Mouse (Mus musculus) midbrain, embryonic 14.5 days (tissue): ENCODE data around the gene Ano2. TPM values are rescaled to one million over a fixed set of nuclear protein-coding genes. Genes with fewer than 3 reads are reported as not detected.

Experiments used
- ATAC-seq: fragments of 200-750 bp; cut with Nextera tagmentation; 2 replicates; pipeline ENCODE4 v1.8.0; 2017; ENCODE audit warnings: moderate number of reproducible peaks, moderate library complexity; ENCODE audit not compliant: low FRiP score, low TSS enrichment
- DNase-seq: peaks from one replicate; pipeline ENCODE4 v3.0.0-alpha.2; 2015
- H3K27ac ChIP-seq: fragments of 300-500 bp; sonication (generic); replicated peaks from 2 replicates; pipeline ENCODE4 v1.5.1; 2014; ENCODE audit warnings: mild to moderate bottlenecking, low read depth, low read length, moderate library complexity
- H3K27me3 ChIP-seq: fragments of 300-500 bp; sonication (generic); 2 replicates; pipeline ENCODE4 v1.6.1; 2014; ENCODE audit warnings: low read length, control low read depth, mixed read lengths; ENCODE audit not compliant: control insufficient read depth, insufficient read depth
- H3K36me3 ChIP-seq: fragments of 300-500 bp; sonication (generic); 2 replicates; pipeline ENCODE4 v1.6.1; 2014; ENCODE audit warnings: low read length, control low read depth; ENCODE audit not compliant: control insufficient read depth, insufficient read depth
- H3K4me1 ChIP-seq: fragments of 300-500 bp; sonication (generic); 2 replicates; pipeline ENCODE4 v1.6.1; 2014; ENCODE audit warnings: mild to moderate bottlenecking, antibody characterized with exemption, low read length, control low read depth; ENCODE audit not compliant: control insufficient read depth, insufficient read depth
- H3K4me2 ChIP-seq: fragments of 300-500 bp; sonication (generic); 2 replicates; pipeline ENCODE4 v1.6.1; 2014; ENCODE audit warnings: mild to moderate bottlenecking, low read length, moderate library complexity
- H3K4me3 ChIP-seq: fragments of 300-500 bp; sonication (generic); replicated peaks from 2 replicates; pipeline ENCODE4 v1.5.1; 2014; ENCODE audit warnings: low read depth, low read length
- H3K9ac ChIP-seq: fragments of 300-500 bp; sonication (generic); replicated peaks from 2 replicates; pipeline ENCODE4 v1.6.1; 2014; ENCODE audit warnings: mild to moderate bottlenecking, low read length, moderate library complexity
- H3K9me3 ChIP-seq: fragments of 300-500 bp; sonication (generic); 2 replicates; pipeline ENCODE4 v1.6.1; 2016; ENCODE audit warnings: low read length, control low read depth, mixed read lengths; ENCODE audit not compliant: control insufficient read depth
- WGBS: fragments of 180-500 bp; shearing (Covaris S2); extraction: QIAGEN DNeasy Blood & Tissue Kit; methylation state at CpG from one replicate; pipeline ENCODE4 v1.1.7; 2014; 5-methylcytosine and 5-hydroxymethylcytosine counted together
- polyA plus RNA-seq: library from polyadenylated mRNA; unstranded; fragments of >200 nt; fragmentation: Nextera tagmentation; extraction: Ambion mirVana; gene quantifications from 2 replicates; pipeline ENCODE4 v1.2.1, GENCODE M21; 2014

Ano2 gene
- polyA plus RNA-seq, 1 experiment from 2014 or later = 0.09 TPM

DNA sequence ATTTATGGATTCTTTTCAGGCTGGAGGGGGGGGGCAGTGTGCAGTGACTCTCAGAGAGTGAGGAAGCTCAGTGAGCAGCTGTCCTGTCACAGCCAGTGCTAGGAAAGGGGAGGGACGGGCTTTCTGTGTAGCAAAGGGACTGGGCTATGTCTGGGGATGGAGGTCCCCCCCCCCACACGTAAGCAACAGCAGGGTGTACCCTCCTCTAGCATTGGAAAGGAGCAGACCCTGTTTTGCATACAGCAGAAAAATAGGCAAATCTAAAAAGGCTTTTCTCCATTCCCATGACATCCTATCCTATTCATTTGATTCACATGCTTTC lies 344.1 kb downstream of the Ano2 start:
- Histone ChIP-seq H3K27me3 (no peaks in the 10 kb centered on the region), H3K27ac (peak overlapping the region; percentile 37; the same call in 1 of the 2 replicates), H3K9me3 (no peaks in the 10 kb centered on the region), H3K4me1 (no peaks in the 10 kb centered on the region), H3K9ac (no peak overlapping the region), H3K4me2 (no peak overlapping the region), H3K36me3 (no peaks in the 10 kb centered on the region), H3K4me3 (no peak overlapping the region)
- ATAC-seq = peak; percentile 67
- peak; percentile 4 for DNase-seq
- WGBS = 24% methylated on average over 2 of the region's 2 CpGs

DNA sequence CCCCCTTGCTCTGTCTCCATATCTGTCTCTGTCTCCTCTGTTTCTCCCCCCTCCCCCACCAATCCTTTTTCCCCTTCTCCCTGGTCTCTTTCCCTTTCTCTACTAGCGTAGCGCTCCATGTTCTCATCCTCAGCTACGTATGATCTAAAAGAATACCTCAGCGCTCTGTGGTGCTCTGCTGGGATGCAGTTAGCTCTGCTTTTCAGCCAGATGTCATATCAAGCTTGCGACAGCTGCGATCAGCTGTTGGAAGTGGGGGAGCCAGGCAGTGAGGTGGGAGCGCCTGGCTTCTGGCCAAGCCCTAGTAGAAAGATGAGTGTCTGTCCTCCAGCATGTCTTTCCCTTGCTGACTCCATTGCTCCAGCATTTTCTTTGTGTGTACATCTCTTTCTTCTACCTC lies 344.5 kb downstream of the Ano2 start:
- no peaks in the 10 kb centered on the region for H3K27me3 ChIP-seq
- no peak overlapping the region for H3K4me2 ChIP-seq
- no peak overlapping the region for H3K9ac ChIP-seq
- H3K9me3 ChIP-seq = no peaks in the 10 kb centered on the region
- DNase-seq (peak; percentile 53), ATAC-seq (peak; percentile 17; the same call in 1 of the 2 replicates)
- H3K4me3 ChIP-seq = no peak overlapping the region
- no peaks in the 10 kb centered on the region for H3K4me1 ChIP-seq
- H3K36me3 ChIP-seq = no peaks in the 10 kb centered on the region
- WGBS = 78% methylated on average over 7 of the region's 7 CpGs
- H3K27ac ChIP-seq = peak overlapping the region; percentile 37; the same call in 1 of the 2 replicates

DNA sequence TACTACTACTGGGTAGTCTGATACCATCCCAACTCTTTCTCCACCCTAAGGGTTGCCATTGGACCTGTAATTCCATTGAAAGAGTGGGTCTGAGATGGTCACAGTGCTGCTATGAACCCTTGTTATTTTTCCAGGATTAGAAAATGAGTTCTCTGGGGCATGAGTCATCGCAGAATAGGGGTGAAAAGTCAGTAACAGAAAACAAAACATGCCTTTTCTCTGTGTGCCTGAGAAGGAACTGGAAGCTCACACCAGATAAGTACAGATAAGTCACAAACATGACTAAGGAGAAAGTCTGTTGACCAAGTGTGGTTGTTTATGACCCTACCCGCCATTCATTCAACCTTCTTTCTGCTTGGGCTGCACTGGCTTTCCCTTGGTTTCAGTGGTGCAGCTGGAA lies 345.4 kb downstream of the Ano2 start:
- no peaks in the 10 kb centered on the region for H3K27me3 ChIP-seq
- no peak overlapping the region for H3K9ac ChIP-seq
- no peaks in the 10 kb centered on the region for H3K4me1 ChIP-seq
- H3K4me2 ChIP-seq = no peak overlapping the region
- H3K9me3 ChIP-seq = no peaks in the 10 kb centered on the region
- no peak for DNase-seq
- WGBS = 93% methylated on average over 2 of the region's 2 CpGs
- ATAC-seq = no peak
- no peaks in the 10 kb centered on the region for H3K36me3 ChIP-seq
- no peak overlapping the region for H3K27ac ChIP-seq
- no peak overlapping the region for H3K4me3 ChIP-seq

DNA sequence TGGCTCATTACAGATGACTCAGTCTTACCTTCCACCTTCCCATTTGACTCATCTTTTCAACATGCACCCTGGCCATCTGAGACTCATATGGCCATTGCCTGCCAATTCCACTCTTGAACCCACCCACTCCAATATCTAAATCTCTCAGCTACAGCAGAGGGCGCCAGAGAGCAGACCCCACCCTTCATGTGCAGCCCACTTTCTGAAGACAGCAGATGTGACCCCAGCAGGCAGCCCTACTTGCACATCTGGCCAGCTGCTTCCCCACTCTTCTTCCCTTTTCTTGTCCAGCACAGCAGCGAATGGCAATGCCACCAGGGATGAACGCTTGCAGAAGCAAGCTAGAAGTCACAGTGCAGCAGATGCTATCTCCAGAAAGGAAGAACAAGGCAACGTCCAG lies 355.7 kb downstream of the Ano2 start:
- 53% methylated on average over 4 of the region's 4 CpGs for WGBS
- Histone ChIP-seq H3K4me1 (no peaks in the 10 kb centered on the region), H3K27me3 (no peaks in the 10 kb centered on the region), H3K9ac (no peak overlapping the region), H3K27ac (no peak overlapping the region), H3K4me2 (no peak overlapping the region), H3K9me3 (no peaks in the 10 kb centered on the region), H3K4me3 (no peak overlapping the region), H3K36me3 (no peaks in the 10 kb centered on the region)
- peak; percentile 8 for DNase-seq
- no peak for ATAC-seq

DNA sequence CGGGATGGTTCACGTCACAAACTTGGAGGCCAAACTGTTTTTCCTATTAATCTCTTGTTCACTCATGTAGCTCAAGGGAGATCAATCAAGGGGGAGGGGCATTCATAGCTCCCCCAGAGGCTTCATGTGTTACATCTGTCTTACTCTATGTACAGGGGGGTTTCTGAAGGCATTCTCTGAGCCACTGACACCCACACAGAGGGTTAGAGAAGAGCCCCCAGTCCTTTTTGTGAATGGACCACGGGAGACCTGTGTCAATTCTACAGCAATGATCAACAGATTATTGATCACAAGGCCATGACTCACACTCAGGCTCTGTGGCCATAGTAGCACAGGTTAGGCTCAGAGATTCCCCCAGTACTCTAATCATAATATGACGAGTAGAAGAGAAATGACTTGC lies 358.0 kb downstream of the Ano2 start:
- no peaks in the 10 kb centered on the region for H3K36me3 ChIP-seq
- no peak overlapping the region for H3K9ac ChIP-seq
- no peaks in the 10 kb centered on the region for H3K9me3 ChIP-seq
- ATAC-seq (no peak), DNase-seq (no peak)
- WGBS = 69% methylated on average over 4 of the region's 4 CpGs
- H3K4me3 ChIP-seq = no peak overlapping the region
- no peaks in the 10 kb centered on the region for H3K4me1 ChIP-seq
- H3K4me2 ChIP-seq = no peak overlapping the region
- H3K27ac ChIP-seq = no peak overlapping the region
- H3K27me3 ChIP-seq = no peaks in the 10 kb centered on the region

DNA sequence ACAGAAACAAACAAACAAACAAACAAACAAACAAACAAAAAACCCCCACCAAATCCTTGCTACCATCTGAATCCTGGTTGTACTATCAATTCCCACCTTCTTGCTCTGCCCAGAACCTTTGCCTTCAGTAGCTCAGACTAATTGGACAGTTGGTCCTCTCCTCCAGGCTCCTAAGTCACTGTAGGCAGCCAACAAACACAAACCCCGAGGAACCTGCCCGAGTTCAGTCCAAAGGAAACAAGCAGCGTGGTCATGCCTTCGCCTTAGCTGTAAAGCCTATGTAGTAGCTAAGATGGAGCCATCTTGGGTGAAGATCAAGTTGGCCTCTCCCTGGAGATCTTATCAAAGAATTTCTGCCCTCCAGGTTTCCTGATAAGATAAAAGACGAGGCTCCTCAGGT lies 362.9 kb downstream of the Ano2 start:
- no peaks in the 10 kb centered on the region for H3K9me3 ChIP-seq
- no peak overlapping the region for H3K4me2 ChIP-seq
- ATAC-seq = no peak
- H3K27ac ChIP-seq = no peak overlapping the region
- H3K27me3 ChIP-seq = no peaks in the 10 kb centered on the region
- DNase-seq = no peak
- 91% methylated on average over 5 of the region's 5 CpGs for WGBS
- no peak overlapping the region for H3K4me3 ChIP-seq
- no peaks in the 10 kb centered on the region for H3K36me3 ChIP-seq
- no peak overlapping the region for H3K9ac ChIP-seq
- H3K4me1 ChIP-seq = no peaks in the 10 kb centered on the region

DNA sequence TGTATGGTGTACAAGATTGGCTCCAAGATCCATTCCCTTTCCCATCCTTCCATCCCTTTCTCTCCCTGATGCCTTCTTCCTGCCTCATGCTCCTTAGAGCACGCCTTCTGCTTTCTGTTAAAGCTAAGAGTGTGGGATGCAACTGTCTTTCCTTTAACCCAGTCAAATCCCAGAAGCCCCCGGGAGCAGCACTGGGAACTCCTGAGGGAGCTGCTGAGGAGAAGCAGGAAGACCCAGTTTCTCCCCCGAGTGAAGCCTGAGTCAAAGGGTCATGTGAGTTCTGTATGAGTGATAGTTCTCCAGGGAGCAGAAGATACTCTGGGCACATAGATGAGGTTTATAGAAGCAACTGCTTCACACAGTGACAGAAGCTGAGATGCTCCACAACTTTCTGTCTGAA lies 367.5 kb downstream of the Ano2 start:
- no peak overlapping the region for H3K9ac ChIP-seq
- H3K9me3 ChIP-seq = no peaks in the 10 kb centered on the region
- H3K27me3 ChIP-seq = no peaks in the 10 kb centered on the region
- no peak overlapping the region for H3K4me2 ChIP-seq
- H3K36me3 ChIP-seq = no peaks in the 10 kb centered on the region
- DNase-seq (no peak), ATAC-seq (no peak)
- no peak overlapping the region for H3K27ac ChIP-seq
- 87% methylated on average over 3 of the region's 3 CpGs for WGBS
- no peaks in the 10 kb centered on the region for H3K4me1 ChIP-seq
- H3K4me3 ChIP-seq = no peak overlapping the region

DNA sequence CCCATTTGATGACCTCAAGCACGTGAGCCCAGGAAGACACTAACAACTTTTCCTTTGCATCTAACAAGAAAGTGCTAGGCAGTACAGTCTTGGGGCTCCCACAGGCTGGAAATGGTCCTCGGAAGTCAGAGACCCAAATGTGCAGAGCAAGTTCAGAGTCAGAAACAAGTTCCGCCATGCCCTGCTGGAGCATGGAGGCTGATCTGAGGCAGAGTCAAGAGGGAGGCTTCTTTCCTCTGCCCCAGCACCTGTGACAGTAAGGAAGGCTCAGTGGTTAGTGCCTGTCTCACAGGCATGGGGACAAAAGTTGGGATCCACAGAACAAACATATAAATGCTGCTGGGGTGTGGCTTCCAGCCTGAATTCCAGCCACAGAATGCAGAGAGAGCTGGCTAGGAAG lies 390.3 kb downstream of the Ano2 start:
- no peaks in the 10 kb centered on the region for H3K27me3 ChIP-seq
- ATAC-seq = no peak
- 81% methylated on average over 3 of the region's 3 CpGs for WGBS
- no peaks in the 10 kb centered on the region for H3K9me3 ChIP-seq
- no peaks in the 10 kb centered on the region for H3K4me1 ChIP-seq
- no peak overlapping the region for H3K4me2 ChIP-seq
- no peaks in the 10 kb centered on the region for H3K36me3 ChIP-seq
- H3K4me3 ChIP-seq = no peak overlapping the region
- no peak overlapping the region for H3K9ac ChIP-seq
- no peak for DNase-seq
- no peak overlapping the region for H3K27ac ChIP-seq

DNA sequence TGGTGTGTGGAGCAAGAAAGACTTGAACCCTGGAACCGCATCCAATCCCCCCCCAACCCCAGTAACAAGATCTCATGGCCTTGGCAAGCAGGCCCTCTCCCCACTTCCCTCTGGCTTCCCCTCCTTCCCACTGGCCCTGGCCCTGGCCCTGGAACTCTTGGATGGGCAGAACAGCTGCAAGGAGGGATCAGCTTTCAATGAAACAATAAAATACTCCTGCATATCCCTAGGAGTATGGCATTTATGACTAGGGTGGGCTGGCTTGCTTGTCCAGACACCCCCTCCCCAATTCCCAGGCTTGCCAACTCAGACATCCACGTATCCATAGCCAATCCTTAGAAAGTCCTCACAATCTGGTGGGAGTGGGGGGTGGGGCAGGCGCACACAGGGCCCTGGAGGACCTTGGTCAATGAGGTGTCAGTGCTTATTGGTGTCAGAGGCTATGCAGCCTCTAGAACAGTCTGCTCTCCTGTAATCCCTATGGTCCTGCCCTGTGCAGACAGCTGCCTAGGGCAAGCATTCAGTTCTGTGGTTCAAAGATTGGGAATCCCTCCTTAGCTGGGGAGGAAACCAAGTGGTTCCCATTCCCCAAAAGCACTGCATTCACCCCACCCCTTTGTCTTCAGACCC lies 396.2 kb downstream of the Ano2 start:
- Histone ChIP-seq H3K4me2 (no peak overlapping the region), H3K4me3 (no peak overlapping the region), H3K27me3 (no peaks in the 10 kb centered on the region), H3K4me1 (no peaks in the 10 kb centered on the region), H3K9me3 (no peaks in the 10 kb centered on the region), H3K27ac (no peak overlapping the region), H3K36me3 (no peaks in the 10 kb centered on the region), H3K9ac (no peak overlapping the region)
- WGBS = 76% methylated on average over 3 of the region's 3 CpGs
- DNase-seq (no peak), ATAC-seq (no peak)
